Comparison of ENCODE assay signal across 18 mouse cellular contexts in the genomic region with DNA sequence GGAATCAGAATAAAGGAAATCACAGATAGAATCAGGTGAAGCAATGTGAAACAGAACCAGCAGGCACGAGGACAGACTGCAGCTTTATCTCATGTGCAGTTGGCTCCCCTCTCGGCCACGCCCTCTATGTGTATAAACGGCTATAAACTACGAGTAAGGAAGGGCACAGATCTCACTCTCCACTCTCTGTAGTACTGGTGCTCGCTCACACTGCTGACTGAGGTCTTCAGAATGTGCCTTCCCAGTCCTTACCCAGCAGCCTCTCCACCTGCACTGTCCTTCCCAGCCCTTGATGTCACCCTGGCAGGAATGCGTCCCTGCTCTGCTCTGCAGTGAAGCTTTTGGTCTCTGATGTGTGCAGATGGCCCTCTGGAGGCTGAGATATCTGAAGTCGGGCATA.
DNase-seq lines count a peak whose midpoint lies in the region; ATAC-seq and TF ChIP-seq lines count a peak whose summit lies in the region.
"Had no signal": no experiment of that assay in that cellular context is flagged by ENCODE, and none has a peak within 500 bp of the region (broad histone marks: within the 10 kb centered on the region; RNA-seq: fewer than 3 reads in every experiment).

No protein-coding gene starts in this region.

- no peaks in the 10 kb centered on the region for H3K36me3 ChIP-seq in heart, adult 2 months (ENCODE audit: control insufficient read depth, insufficient read depth, low read length)
- H3K36me3 ChIP-seq in lung, postnatal 0 days (ENCODE audit: insufficient read depth, low read length), result no peaks in the 10 kb centered on the region
- H3K36me3 ChIP-seq in intestine, embryonic 15.5 days, result no peaks in the 10 kb centered on the region
- H3K36me3 ChIP-seq in stomach, embryonic 15.5 days, result no peaks in the 10 kb centered on the region
- no peaks in the 10 kb centered on the region for H3K36me3 ChIP-seq in hindbrain, embryonic 13.5 days
- H3K36me3 ChIP-seq: embryonic facial prominence, embryonic 10.5 days; forebrain, embryonic 10.5 days; limb, embryonic 15.5 days; midbrain, embryonic 10.5 days had no signal

- no peak for TF ChIP-seq CTCF in heart, adult 2 months (IDR thresholded peaks at IDR 0.05)
- 0 out of 2 replicates have a peak, but pooled peaks have one; percentile 1 for TF ChIP-seq CTCF in lung, postnatal 0 days (IDR thresholded peaks at IDR 0.05)

- H3K4me1 ChIP-seq in heart, adult 2 months (ENCODE audit: control insufficient read depth, insufficient read depth, low read length), result no peaks in the 10 kb centered on the region
- H3K4me1 ChIP-seq in lung, postnatal 0 days (ENCODE audit: insufficient read depth, low read depth, low read length), result no peaks in the 10 kb centered on the region
- peaks cover 13% of the 10 kb centered on the region for H3K4me1 ChIP-seq in intestine, embryonic 15.5 days (replicated peaks)
- no peaks in the 10 kb centered on the region for H3K4me1 ChIP-seq in stomach, embryonic 15.5 days
- 0 out of 2 replicates have a peak, but pooled peaks cover 3% of the 10 kb centered on the region for H3K4me1 ChIP-seq in hindbrain, embryonic 13.5 days (replicated peaks)
- H3K4me1 ChIP-seq: limb, embryonic 15.5 days; midbrain, embryonic 10.5 days had no signal

- no peak for TF ChIP-seq EP300 in heart, adult 2 months (IDR thresholded peaks at IDR 0.05; ENCODE audit: insufficient read depth, low read depth, low read length)
- no peak for TF ChIP-seq EP300 in lung, postnatal 0 days (IDR thresholded peaks at IDR 0.05)

- H3K4me3 ChIP-seq in heart, adult 2 months, result no peak overlapping the region
- H3K4me3 ChIP-seq in lung, postnatal 0 days (ENCODE audit: low read depth, low read length), result no peak overlapping the region
- H3K4me3 ChIP-seq in intestine, embryonic 15.5 days (replicated peaks), result no peak overlapping the region
- H3K4me3 ChIP-seq in stomach, embryonic 15.5 days (replicated peaks), result no peak overlapping the region
- no peak overlapping the region for H3K4me3 ChIP-seq in hindbrain, embryonic 13.5 days
- H3K4me3 ChIP-seq: embryonic facial prominence, embryonic 10.5 days; forebrain, embryonic 10.5 days; limb, embryonic 15.5 days; midbrain, embryonic 10.5 days had no signal

- no peaks in the 10 kb centered on the region for H3K79me2 ChIP-seq in heart, adult 2 months (replicated peaks; ENCODE audit: control insufficient read depth, insufficient read depth, low read length)

- intact Hi-C loops in heart, adult 2 months (cut with DNase I), result no loop called here

- H3K9me3 ChIP-seq in lung, postnatal 0 days (ENCODE audit: low read length), result no peaks in the 10 kb centered on the region
- no peaks in the 10 kb centered on the region for H3K9me3 ChIP-seq in intestine, embryonic 15.5 days
- H3K9me3 ChIP-seq in stomach, embryonic 15.5 days, result no peaks in the 10 kb centered on the region
- H3K9me3 ChIP-seq in hindbrain, embryonic 13.5 days, result no peaks in the 10 kb centered on the region
- H3K9me3 ChIP-seq: embryonic facial prominence, embryonic 10.5 days; forebrain, embryonic 10.5 days; limb, embryonic 15.5 days; midbrain, embryonic 10.5 days had no signal

- WGBS in heart, adult 2 months, result 26% methylated on average over 8 of the region's 8 CpGs
- WGBS in lung, postnatal 0 days, result 17% methylated on average over 8 of the region's 8 CpGs
- WGBS in intestine, embryonic 15.5 days, result 20% methylated on average over 8 of the region's 8 CpGs
- WGBS in stomach, embryonic 15.5 days, result 23% methylated on average over 8 of the region's 8 CpGs
- WGBS in hindbrain, embryonic 13.5 days, result 64% methylated on average over 8 of the region's 8 CpGs

- no peak overlapping the region for H3K27ac ChIP-seq in heart, adult 2 months
- H3K27ac ChIP-seq in lung, postnatal 0 days (ENCODE audit: low read length), result no peak overlapping the region
- H3K27ac ChIP-seq in intestine, embryonic 15.5 days, result no peak overlapping the region
- no peak overlapping the region for H3K27ac ChIP-seq in stomach, embryonic 15.5 days
- H3K27ac ChIP-seq in hindbrain, embryonic 13.5 days, result no peak overlapping the region
- H3K27ac ChIP-seq: embryonic facial prominence, embryonic 10.5 days; limb, embryonic 15.5 days; midbrain, embryonic 10.5 days had no signal

- TF ChIP-seq POLR2A in heart, adult 2 months (IDR thresholded peaks at IDR 0.05; ENCODE audit: insufficient read depth, low read depth, low read length), result no peak

- H3K9ac ChIP-seq in heart, adult 2 months (ENCODE audit: low read depth, low read length), result no peak overlapping the region
- H3K9ac ChIP-seq in lung, postnatal 0 days (replicated peaks; ENCODE audit: low read depth), result no peak overlapping the region
- no peak overlapping the region for H3K9ac ChIP-seq in intestine, embryonic 15.5 days
- no peak overlapping the region for H3K9ac ChIP-seq in stomach, embryonic 15.5 days
- H3K9ac ChIP-seq in hindbrain, embryonic 13.5 days, result no peak overlapping the region
- H3K9ac ChIP-seq: limb, embryonic 15.5 days had no signal

- no peak overlapping the region for H3K4me2 ChIP-seq in lung, postnatal 0 days (replicated peaks; ENCODE audit: low read depth, low read length)
- H3K4me2 ChIP-seq in intestine, embryonic 15.5 days (replicated peaks), result peak overlapping the region; percentile 44
- H3K4me2 ChIP-seq in stomach, embryonic 15.5 days, result 0 out of 2 replicates have a peak overlapping the region, but pooled peaks have one; percentile 0
- H3K4me2 ChIP-seq in hindbrain, embryonic 13.5 days, result no peak overlapping the region
- H3K4me2 ChIP-seq: limb, embryonic 15.5 days had no signal

- no peak for ATAC-seq in lung, postnatal 0 days
- ATAC-seq in intestine, embryonic 15.5 days, result peak; percentile 89
- ATAC-seq in stomach, embryonic 15.5 days (ENCODE audit: insufficient read depth, low FRiP score, low read depth), result 0 out of 2 replicates have a peak, but pooled peaks have one; percentile 35
- no peak for ATAC-seq in monocyte, adult 5-6 weeks (replicated peaks; ENCODE audit: insufficient number of reproducible peaks, low FRiP score, low TSS enrichment, poor library complexity, severe bottlenecking)
- ATAC-seq in hindbrain, embryonic 13.5 days (ENCODE audit: low FRiP score), result no peak
- ATAC-seq: inflammation-experienced regulatory T-cells, adult 6 months; Patski had no signal

- DNase-seq in heart, adult 11 months, result peak; percentile 84
- no peak for DNase-seq in heart, adult 2 months
- DNase-seq in lung, postnatal 0 days (ENCODE audit: low spot score), result peak; percentile 24
- DNase-seq in lung, postnatal 14 days, result no peak
- DNase-seq: adrenal gland, postnatal 25 days; cerebellum, adult 18-20 months; gastrocnemius, postnatal 14 days; layer of hippocampus, adult 9-11 months had no signal

- no peaks in the 10 kb centered on the region for H3K27me3 ChIP-seq in heart, adult 2 months (ENCODE audit: control insufficient read depth, insufficient read depth, low read length)
- no peaks in the 10 kb centered on the region for H3K27me3 ChIP-seq in lung, postnatal 0 days (replicated peaks; ENCODE audit: insufficient read depth, low read length)
- H3K27me3 ChIP-seq in intestine, embryonic 15.5 days (replicated peaks), result no peaks in the 10 kb centered on the region
- no peaks in the 10 kb centered on the region for H3K27me3 ChIP-seq in stomach, embryonic 15.5 days (replicated peaks)
- no peaks in the 10 kb centered on the region for H3K27me3 ChIP-seq in hindbrain, embryonic 13.5 days

Comparison
In these comparisons a context has a peak if more than half of its experiments do, and no peak if none do; other contexts are left out.
1. DNase-seq: peak in heart, adult 11 months (single experiment) and lung, postnatal 0 days (single experiment); none in heart, adult 2 months (0 of 2) and lung, postnatal 14 days (single experiment).
2. ATAC-seq: peak in intestine, embryonic 15.5 days (single experiment) and stomach, embryonic 15.5 days (single experiment); none in lung, postnatal 0 days (single experiment), monocyte, adult 5-6 weeks (single experiment) and hindbrain, embryonic 13.5 days (single experiment).
3. H3K4me2 ChIP-seq: peak in intestine, embryonic 15.5 days (single experiment) and stomach, embryonic 15.5 days (single experiment); none in lung, postnatal 0 days (single experiment) and hindbrain, embryonic 13.5 days (single experiment).